Mouse (Mus musculus): ENCODE results near the gene Mical2.
A peak's percentile ranks its signal among the peaks of the same experiment; 100 is the strongest.

Gene Mical2

DNA sequence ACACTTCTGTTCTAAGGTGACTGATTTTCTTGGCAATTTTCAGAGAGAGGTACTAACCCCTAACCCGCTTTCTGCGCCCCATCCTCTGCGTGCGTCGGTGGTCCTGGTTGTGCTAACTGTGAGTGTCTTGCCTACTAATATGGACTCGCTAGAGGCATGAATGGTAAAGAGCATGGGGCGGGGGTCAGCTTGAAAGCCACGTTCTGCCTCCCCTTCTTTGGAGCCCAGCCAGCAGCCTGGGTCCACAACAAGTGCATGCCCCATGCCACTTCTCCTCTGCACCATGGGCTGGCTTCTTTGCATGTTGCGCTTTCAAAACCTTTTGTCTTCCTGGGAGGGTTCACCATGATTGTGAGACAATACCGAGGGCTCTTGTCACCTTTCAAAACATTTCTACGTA lies 128.3 kb downstream of the Mical2 start:
- no peak for DNase-seq (ENCODE audit: low read depth)

- DNase-seq (ENCODE audit: low read depth) = no peak
Measured at GRCm38 (mm10) chr7:112354503-112354951, 128.9 kb downstream of the Mical2 start.

GRCm38 (mm10) chr7:112359594-112359993 lies 133.9 kb downstream of the Mical2 start:
- no peak for DNase-seq (ENCODE audit: low read depth)

DNA sequence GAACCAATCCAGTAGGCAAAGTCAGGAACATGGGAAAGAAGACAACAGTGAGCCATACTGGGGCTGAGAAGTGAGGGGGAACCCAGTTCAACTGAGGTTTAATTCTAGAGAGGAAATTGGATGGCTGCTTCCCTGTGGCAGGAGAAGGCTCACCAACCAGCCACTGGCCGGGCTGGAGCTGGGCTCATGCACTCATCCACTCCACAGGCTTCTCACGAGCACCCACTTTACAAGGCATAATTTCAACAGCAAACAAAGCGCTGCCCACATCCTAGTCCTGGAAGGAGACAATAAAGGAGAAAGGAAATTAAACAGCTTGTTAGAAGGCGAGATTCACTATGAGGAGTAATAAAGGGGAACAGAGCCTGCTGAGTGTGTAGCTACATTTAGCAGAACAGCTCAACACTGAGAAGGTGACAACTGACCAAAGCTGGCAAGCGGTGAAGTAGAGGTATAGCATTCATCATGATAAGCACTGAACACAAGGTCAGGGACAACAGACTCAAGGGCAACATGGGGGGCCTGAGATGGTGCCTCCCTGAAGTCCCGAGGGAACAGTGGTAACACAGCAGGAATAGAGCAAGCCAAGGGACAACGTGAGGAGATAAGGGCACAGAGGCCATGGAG lies 137.0 kb downstream of the Mical2 start:
- DNase-seq (ENCODE audit: low read depth) = no peak

DNA sequence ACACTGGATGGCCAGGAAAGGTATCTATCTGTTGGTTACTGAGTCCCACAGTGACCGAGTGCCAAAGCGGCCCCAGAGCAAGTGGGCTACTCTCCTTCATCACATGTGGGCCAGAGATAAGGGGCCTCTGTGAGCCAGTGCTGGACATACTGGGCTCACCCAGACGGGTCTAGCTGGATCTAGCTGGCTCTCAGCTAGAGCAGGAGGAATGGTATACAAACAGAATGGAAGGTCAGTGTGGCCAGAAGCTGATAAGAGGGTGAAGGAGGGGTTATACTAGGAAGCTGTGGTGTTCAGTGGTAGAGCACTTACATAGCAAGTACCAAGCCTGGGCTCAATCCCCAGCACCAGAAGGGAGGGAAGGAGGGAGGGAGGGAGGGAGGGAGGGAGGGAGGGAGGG lies 140.2 kb downstream of the Mical2 start:
- no peak for DNase-seq (ENCODE audit: low read depth)

- peak; percentile 83 for DNase-seq (ENCODE audit: low read depth)
Measured at GRCm38 (mm10) chr7:112369046-112369445, 143.4 kb downstream of the Mical2 start.

DNA sequence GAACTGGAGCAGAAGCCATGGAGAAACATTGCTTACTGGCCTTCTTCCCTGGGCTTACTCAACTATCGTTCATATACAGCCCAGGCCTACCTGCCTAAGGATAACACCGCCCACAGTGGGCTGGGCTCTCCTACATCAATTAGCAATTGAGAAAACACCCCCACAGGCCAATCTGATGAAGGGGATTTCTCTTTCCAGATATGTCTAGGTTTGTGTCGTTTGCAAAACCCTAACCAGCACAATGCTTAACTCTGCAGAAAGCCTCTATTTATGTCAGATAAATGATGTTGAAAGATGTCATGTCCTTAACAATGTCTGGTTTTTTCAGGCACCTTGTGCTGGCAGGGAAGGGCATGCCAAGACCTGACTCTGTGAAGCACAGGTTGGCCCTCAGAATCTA lies 144.3 kb downstream of the Mical2 start:
- no peak for DNase-seq (ENCODE audit: low read depth)

DNA sequence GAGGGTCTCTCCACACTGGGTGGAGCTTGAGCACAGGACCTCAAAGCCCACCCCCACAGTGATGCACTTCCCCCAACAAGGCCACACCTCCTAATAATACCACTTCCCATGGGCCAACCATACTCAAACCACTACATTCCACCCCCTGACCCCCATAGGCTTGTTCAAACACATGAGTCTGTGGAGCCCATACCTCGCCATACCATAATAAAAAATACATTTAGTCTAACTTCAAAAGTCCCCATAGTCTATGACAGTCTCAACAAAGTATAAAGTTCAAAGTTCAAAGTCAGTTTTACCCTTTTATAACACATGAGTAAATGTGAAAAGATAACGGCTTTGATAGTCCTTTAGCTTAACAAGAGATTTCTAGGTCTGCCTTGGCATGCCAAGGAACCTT lies 145.7 kb downstream of the Mical2 start:
- no peak for DNase-seq (ENCODE audit: low read depth)

DNA sequence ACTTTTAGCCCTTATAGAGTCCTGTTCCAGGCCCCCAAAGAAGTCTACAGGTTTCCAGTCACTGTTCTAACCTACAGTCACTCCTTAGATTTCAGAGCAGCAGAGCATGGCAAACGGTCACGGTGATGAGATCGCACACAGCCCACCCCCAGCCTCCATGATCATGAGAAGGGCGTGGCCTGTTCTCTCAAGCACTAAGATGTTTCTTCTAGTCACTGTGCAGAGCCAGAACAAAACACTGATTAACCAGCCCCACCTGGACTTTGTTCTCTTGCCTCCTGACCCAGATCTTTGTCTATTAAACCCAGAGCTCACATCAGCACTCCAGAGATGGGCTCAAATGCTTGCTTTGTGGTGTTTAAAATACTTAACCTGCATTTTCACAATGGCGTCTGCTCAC lies 148.4 kb downstream of the Mical2 start:
- no peak for DNase-seq (ENCODE audit: low read depth)

DNA sequence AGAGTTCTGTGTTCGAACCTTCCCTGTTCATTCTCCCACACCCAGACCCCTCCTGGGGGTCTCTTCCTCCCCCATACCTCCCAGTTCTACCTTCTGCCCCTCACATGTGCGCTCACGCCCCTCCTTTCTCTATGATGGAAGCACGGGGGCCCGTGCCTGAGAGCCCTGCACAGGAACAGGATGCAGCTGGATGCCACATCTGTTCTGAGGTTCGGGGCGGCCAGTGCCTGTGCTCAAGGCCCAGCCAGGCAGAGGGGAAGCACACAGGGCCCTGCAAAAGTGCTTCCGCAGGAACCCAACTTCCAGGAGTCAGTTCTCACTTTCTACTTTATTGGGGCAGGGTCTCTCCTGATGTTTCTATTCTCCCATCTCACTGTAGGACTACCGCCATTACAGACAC lies 149.4 kb downstream of the Mical2 start:
- no peak for DNase-seq (ENCODE audit: low read depth)

DNA sequence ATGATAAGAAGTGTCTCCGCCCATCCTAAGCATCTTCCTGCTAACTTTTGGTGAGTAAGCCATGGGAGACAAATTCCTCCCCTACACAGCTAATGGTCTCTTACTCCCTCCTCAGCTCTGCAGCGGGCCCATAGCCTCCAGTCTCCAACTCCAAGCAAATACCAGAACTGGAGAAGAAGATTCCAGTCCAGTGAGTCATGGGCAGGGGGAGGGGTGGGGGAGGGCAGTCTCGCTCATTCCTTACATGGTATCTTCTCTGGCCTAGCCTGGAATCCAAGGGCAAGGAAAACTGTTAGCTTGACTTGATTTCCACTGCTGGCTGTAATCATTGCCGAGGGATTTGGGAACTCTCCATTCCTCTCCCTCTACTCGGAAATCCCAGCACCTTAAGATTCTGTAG lies 150.2 kb downstream of the Mical2 start:
- DNase-seq (ENCODE audit: low read depth) = no peak

- DNase-seq (ENCODE audit: low read depth) = no peak
Measured at GRCm38 (mm10) chr7:112376611-112377010, 151.0 kb downstream of the Mical2 start.

DNA sequence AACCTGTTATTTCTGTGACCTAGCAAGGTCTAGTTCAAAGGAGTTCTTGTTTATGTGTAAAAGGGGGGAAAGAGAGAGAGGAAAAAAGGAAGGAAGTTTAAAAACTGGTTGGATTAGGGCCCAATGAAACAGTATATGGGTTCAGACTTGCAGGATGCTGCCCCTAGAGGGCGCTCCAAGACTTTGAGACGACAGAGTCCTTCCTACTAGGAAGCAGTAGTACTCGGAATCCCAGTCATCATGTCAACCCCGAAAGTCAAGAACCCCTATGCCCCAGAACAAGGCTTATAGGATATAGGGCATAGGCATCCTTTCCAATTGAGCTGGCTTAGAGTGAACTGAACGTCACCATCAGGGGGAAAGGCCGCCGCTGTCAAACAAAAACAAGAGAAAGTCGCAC lies 151.7 kb downstream of the Mical2 start:
- DNase-seq (ENCODE audit: low read depth) = peak; percentile 26

GRCm38 (mm10) chr7:112378056-112378455 lies 152.4 kb downstream of the Mical2 start:
- DNase-seq (ENCODE audit: low read depth) = no peak

DNA sequence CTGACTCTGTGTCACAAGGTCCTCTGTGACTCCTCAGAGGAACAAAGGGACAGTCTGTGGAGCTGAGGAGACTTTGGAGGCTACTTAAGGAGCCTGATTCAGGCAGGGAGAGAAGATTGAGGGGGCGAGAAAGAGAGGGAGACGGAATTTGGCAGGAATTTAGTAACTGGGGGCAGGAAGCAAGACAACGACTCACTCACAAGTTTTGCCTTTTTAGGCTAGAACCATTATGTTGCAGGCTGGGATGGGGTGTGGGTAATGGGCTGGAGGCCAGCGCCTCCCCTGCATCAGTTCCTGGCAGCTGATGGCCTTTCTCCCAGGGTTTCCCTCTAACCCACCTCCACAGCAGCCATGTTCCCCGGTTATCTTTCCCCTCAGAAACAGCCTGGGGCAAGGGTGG lies 152.8 kb downstream of the Mical2 start:
- no peak for DNase-seq (ENCODE audit: low read depth)

- DNase-seq (ENCODE audit: low read depth) = no peak
Measured at GRCm38 (mm10) chr7:112386521-112386920, 160.9 kb downstream of the Mical2 start.

GRCm38 (mm10) chr7:112387876-112388275 lies 162.2 kb downstream of the Mical2 start:
- DNase-seq (ENCODE audit: low read depth) = no peak

DNA sequence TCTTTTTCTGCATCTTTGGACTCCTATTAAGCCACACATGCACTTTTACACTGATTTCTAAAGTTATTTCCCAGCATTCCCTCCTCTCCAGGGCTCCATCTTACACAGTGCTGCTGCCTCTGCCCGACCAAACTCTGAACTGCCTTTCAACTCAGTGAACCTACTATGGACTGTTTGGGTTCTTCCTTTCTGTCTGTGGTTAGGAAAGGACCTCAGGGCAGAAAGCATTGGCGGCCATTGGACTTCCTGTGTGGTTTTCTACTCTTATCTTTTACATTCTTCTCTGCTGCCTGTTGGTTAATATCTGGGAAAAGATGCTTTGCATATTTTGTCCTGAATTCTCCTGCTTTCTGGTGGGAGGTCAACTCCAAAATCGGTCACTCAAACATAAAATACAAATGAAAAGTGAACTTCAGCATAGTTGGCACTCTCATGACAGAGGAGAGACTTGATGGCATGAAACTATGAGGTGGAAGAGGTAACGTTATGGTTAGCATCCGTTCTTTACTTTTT lies 162.8 kb downstream of the Mical2 start:
- no peak for DNase-seq (ENCODE audit: low read depth)

GRCm38 (mm10) chr7:112389611-112390251 lies 164.1 kb downstream of the Mical2 start:
- DNase-seq (ENCODE audit: low read depth) = no peak

DNA sequence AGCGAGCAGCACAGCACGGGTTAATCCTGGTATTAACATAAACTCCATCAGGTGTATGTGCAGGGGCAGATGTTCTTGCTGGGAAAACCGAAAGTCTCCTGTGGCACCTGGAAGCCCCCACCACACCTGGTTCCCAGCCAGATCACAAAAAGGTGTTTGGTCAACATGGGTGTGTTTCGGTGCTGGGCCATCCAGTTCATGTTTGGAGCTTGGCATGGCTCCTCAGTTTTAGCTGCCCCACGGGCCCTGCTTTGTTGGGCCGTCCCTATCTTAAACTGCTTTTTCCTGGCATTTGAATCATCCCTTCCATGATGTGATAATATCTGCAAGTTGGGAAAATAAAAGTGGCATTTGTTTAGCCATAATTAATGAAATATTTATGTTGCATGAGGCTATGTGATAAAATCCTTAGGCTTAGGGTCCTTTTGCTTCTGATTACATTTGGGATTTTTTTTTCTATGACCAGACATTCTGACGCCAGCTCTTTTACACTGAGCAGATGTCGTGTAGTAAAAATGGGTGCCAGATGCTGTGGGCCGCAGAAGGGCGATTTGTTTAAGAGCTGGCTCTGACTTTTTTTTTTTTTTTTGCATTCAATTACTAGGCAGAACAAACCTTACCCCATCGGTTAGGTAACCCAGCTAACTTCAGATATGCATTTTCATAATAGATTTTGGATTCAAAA lies 164.7 kb downstream of the Mical2 start:
- no peak for DNase-seq (ENCODE audit: low read depth)

DNA sequence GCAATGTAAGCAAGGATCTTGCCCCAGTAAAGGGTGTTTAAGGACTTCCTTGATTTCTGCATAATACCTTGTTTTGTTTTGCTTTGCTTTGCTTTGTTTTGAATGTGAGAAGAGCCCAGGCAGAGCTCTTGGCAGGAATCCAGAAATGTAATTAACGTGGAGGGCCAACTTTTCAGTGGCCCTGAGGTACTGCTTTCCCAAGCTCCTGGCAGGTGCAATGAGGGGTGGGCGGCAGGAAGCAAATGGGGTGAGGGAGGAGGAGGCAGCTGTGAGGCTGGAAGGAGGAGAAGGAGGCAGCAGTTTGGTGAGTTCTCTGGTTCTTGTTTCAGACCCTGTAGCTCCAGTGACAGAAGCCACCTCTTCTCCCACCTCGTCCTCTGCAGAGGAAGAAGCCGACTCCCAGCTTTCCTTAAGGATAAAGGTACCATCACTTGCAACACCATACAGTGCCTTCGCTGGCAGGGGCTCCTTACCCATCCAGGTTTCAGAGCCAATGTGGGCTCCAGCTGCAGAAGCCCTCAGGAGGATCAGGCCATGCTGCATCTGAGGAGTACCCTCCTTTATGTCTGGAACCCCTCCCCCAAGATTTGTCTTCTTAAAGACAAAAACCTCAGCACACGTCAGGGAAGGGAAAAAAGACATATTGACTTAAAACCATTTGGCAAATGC lies 165.4 kb downstream of the Mical2 start:
- DNase-seq (ENCODE audit: low read depth) = no peak

GRCm38 (mm10) chr7:112397786-112398185 lies 172.1 kb downstream of the Mical2 start:
- DNase-seq (ENCODE audit: low read depth) = no peak
